Mouse (Mus musculus): ENCODE results near the gene Olfr766-ps1. TPM values are rescaled to one million over a fixed set of nuclear protein-coding genes. Genes with fewer than 3 reads are reported as not detected.

The Olfr766-ps1 gene
- polyA plus RNA-seq, 1 experiment from 2014 or later, result not detected

Other genes with a start within 250 kb of the Olfr766-ps1 start
- gene Ormdl2, start 247.3 kb downstream of the Olfr766-ps1 start, polyA plus RNA-seq (2016; fragmentation: Nextera tagmentation; extraction: Ambion mirVana), result 27.9 and 31.6 TPM in 2 replicates
- gene Gdf11, start 177.3 kb downstream of the Olfr766-ps1 start, polyA plus RNA-seq (2016; fragmentation: Nextera tagmentation; extraction: Ambion mirVana), result 15.2 and 20.7 TPM in 2 replicates
- gene Cd63, start 168.0 kb downstream of the Olfr766-ps1 start, polyA plus RNA-seq (2016; fragmentation: Nextera tagmentation; extraction: Ambion mirVana), result 522 and 547 TPM in 2 replicates
- 9.3 and 11.4 TPM in 2 replicates for gene Rdh5, start 146.1 kb downstream of the Olfr766-ps1 start, polyA plus RNA-seq (2016; fragmentation: Nextera tagmentation; extraction: Ambion mirVana)
- 197 and 202 TPM in 2 replicates for gene Bloc1s1, start 144.9 kb downstream of the Olfr766-ps1 start, polyA plus RNA-seq (2016; fragmentation: Nextera tagmentation; extraction: Ambion mirVana)
- 1.3 and 1.7 TPM in 2 replicates for gene Itga7, start 135.2 kb downstream of the Olfr766-ps1 start, polyA plus RNA-seq (2016; fragmentation: Nextera tagmentation; extraction: Ambion mirVana)
- not detected in 2 replicates for gene Mettl7b, start 108.0 kb downstream of the Olfr766-ps1 start, polyA plus RNA-seq (2016; fragmentation: Nextera tagmentation; extraction: Ambion mirVana)
- not detected in 2 replicates for gene Olfr9, start 79.5 kb downstream of the Olfr766-ps1 start, polyA plus RNA-seq (2016; fragmentation: Nextera tagmentation; extraction: Ambion mirVana)
- not detected in 2 replicates for gene Olfr763, start 58.2 kb downstream of the Olfr766-ps1 start, polyA plus RNA-seq (2016; fragmentation: Nextera tagmentation; extraction: Ambion mirVana)
- not detected in 2 replicates for gene Olfr764-ps1, start 29.1 kb downstream of the Olfr766-ps1 start, polyA plus RNA-seq (2016; fragmentation: Nextera tagmentation; extraction: Ambion mirVana)
- not detected in 2 replicates for gene Olfr765, start 19.0 kb downstream of the Olfr766-ps1 start, polyA plus RNA-seq (2016; fragmentation: Nextera tagmentation; extraction: Ambion mirVana)
- not detected in 2 replicates for gene Olfr767, start 13.9 kb upstream of the Olfr766-ps1 start, polyA plus RNA-seq (2016; fragmentation: Nextera tagmentation; extraction: Ambion mirVana)
- not detected in 2 replicates for gene Olfr768, start 30.4 kb upstream of the Olfr766-ps1 start, polyA plus RNA-seq (2016; fragmentation: Nextera tagmentation; extraction: Ambion mirVana)
- gene Olfr769, start 48.9 kb upstream of the Olfr766-ps1 start, polyA plus RNA-seq (2016; fragmentation: Nextera tagmentation; extraction: Ambion mirVana), result not detected in 2 replicates
- not detected in 2 replicates for gene Olfr770, start 70.0 kb upstream of the Olfr766-ps1 start, polyA plus RNA-seq (2016; fragmentation: Nextera tagmentation; extraction: Ambion mirVana)
- gene Olfr771, start 95.8 kb upstream of the Olfr766-ps1 start, polyA plus RNA-seq (2016; fragmentation: Nextera tagmentation; extraction: Ambion mirVana), result not detected in 2 replicates
- not detected in 2 replicates for gene Olfr772, start 108.9 kb upstream of the Olfr766-ps1 start, polyA plus RNA-seq (2016; fragmentation: Nextera tagmentation; extraction: Ambion mirVana)
- not detected in 2 replicates for gene Olfr773, start 118.4 kb upstream of the Olfr766-ps1 start, polyA plus RNA-seq (2016; fragmentation: Nextera tagmentation; extraction: Ambion mirVana)
- gene Olfr774, start 167.2 kb upstream of the Olfr766-ps1 start, polyA plus RNA-seq (2016; fragmentation: Nextera tagmentation; extraction: Ambion mirVana), result not detected in 2 replicates
- gene Olfr775, start 179.4 kb upstream of the Olfr766-ps1 start, polyA plus RNA-seq (2016; fragmentation: Nextera tagmentation; extraction: Ambion mirVana), result not detected in 2 replicates
- gene Olfr776, start 190.2 kb upstream of the Olfr766-ps1 start, polyA plus RNA-seq (2016; fragmentation: Nextera tagmentation; extraction: Ambion mirVana), result not detected in 2 replicates
- not detected in 2 replicates for gene Olfr777, start 202.5 kb upstream of the Olfr766-ps1 start, polyA plus RNA-seq (2016; fragmentation: Nextera tagmentation; extraction: Ambion mirVana)
- not detected in 2 replicates for gene Olfr780, start 249.1 kb upstream of the Olfr766-ps1 start, polyA plus RNA-seq (2016; fragmentation: Nextera tagmentation; extraction: Ambion mirVana)